Mouse (Mus musculus): ENCODE results near the gene RPS10-NUDT3. TPM values are rescaled to one million over a fixed set of nuclear protein-coding genes. Genes with fewer than 3 reads are reported as not detected.

RPS10-NUDT3 gene
- polyA plus RNA-seq, 1 experiment from 2014 or later = not detected

GRCm38 (mm10) chr17:27559596-27559995, 75.4 kb downstream of the RPS10-NUDT3 start:
- Histone ChIP-seq H3K4me3 (ENCODE audit: low read depth, low read length) (no peak overlapping the region), H3K27me3 (ENCODE audit: insufficient read depth, low read length) (no peaks in the 10 kb centered on the region), H3K36me3 (replicated peaks; ENCODE audit: insufficient read depth, low read length) (peaks cover 22% of the 10 kb centered on the region), H3K4me2 (ENCODE audit: low read depth, low read length) (peak overlapping the region; percentile 96; the same call in 1 of the 2 replicates), H3K4me1 (ENCODE audit: insufficient read depth) (peaks cover 41% of the 10 kb centered on the region), H3K27ac (ENCODE audit: low read depth) (no peak overlapping the region), H3K9ac (replicated peaks) (peak overlapping the region; percentile 90; the same call in 1 of the 2 replicates), H3K9me3 (ENCODE audit: low read length) (no peaks in the 10 kb centered on the region)
- ATAC-seq (no peak), DNase-seq (no peak)
- TF ChIP-seq CTCF (IDR thresholded peaks at IDR 0.05; ENCODE audit: low read depth) = no peak
- TF ChIP-seq EP300 (IDR thresholded peaks at IDR 0.05; ENCODE audit: low read depth) = no peak
- WGBS (ENCODE audit: insufficient replicate concordance) = 55% methylated on average over 10 of the region's 12 CpGs

- Histone ChIP-seq H3K27ac (ENCODE audit: low read depth) (no peak overlapping the region), H3K36me3 (replicated peaks; ENCODE audit: insufficient read depth, low read length) (peaks cover 22% of the 10 kb centered on the region), H3K9ac (replicated peaks) (peak overlapping the region; percentile 90), H3K9me3 (ENCODE audit: low read length) (no peaks in the 10 kb centered on the region), H3K4me1 (ENCODE audit: insufficient read depth) (peaks cover 39% of the 10 kb centered on the region), H3K4me2 (ENCODE audit: low read depth, low read length) (peak overlapping the region; percentile 96), H3K27me3 (ENCODE audit: insufficient read depth, low read length) (no peaks in the 10 kb centered on the region), H3K4me3 (ENCODE audit: low read depth, low read length) (peak overlapping the region; percentile 78)
- WGBS (ENCODE audit: insufficient replicate concordance) = 12% methylated on average over 5 of the region's 5 CpGs
- ATAC-seq = no peak
- DNase-seq = no peak
- no peak for TF ChIP-seq EP300 (IDR thresholded peaks at IDR 0.05; ENCODE audit: low read depth)
Observed at GRCm38 (mm10) chr17:27558845-27559244, 76.2 kb downstream of the RPS10-NUDT3 start.

- no peak for ATAC-seq
Observed at GRCm38 (mm10) chr17:27557927-27558661, 76.9 kb downstream of the RPS10-NUDT3 start.

GRCm38 (mm10) chr17:27557181-27557926, 77.7 kb downstream of the RPS10-NUDT3 start:
- Histone ChIP-seq H3K27ac (ENCODE audit: low read depth) (peak overlapping the region; percentile 97), H3K9ac (replicated peaks) (peak overlapping the region; percentile 90), H3K4me1 (ENCODE audit: insufficient read depth) (peaks cover 49% of the 10 kb centered on the region), H3K9me3 (ENCODE audit: low read length) (no peaks in the 10 kb centered on the region), H3K4me3 (ENCODE audit: low read depth, low read length) (peak overlapping the region; percentile 78), H3K4me2 (ENCODE audit: low read depth, low read length) (peak overlapping the region; percentile 96), H3K36me3 (replicated peaks; ENCODE audit: insufficient read depth, low read length) (peaks cover 22% of the 10 kb centered on the region), H3K27me3 (ENCODE audit: insufficient read depth, low read length) (no peaks in the 10 kb centered on the region)
- TF ChIP-seq CTCF (IDR thresholded peaks at IDR 0.05; ENCODE audit: low read depth) (peak; percentile 28; the same call in 1 of the 2 replicates), EP300 (IDR thresholded peaks at IDR 0.05; ENCODE audit: low read depth) (no peak)
- 2% methylated on average over 43 of the region's 75 CpGs for WGBS (ENCODE audit: insufficient replicate concordance)
- DNase-seq (peak; percentile 77), ATAC-seq (peak; percentile 9)

More at GRCm38 (mm10) chr17:27557927-27558661, 76.9 kb downstream of the RPS10-NUDT3 start:
- no peak for DNase-seq
- Histone ChIP-seq H3K9me3 (ENCODE audit: low read length) (no peaks in the 10 kb centered on the region), H3K4me3 (ENCODE audit: low read depth, low read length) (peak overlapping the region; percentile 78), H3K27me3 (ENCODE audit: insufficient read depth, low read length) (no peaks in the 10 kb centered on the region), H3K4me2 (ENCODE audit: low read depth, low read length) (peak overlapping the region; percentile 96), H3K27ac (ENCODE audit: low read depth) (0 out of 2 replicates have a peak overlapping the region, but pooled peaks have one; percentile 25), H3K9ac (replicated peaks) (peak overlapping the region; percentile 90), H3K36me3 (replicated peaks; ENCODE audit: insufficient read depth, low read length) (peaks cover 22% of the 10 kb centered on the region), H3K4me1 (ENCODE audit: insufficient read depth) (peaks cover 42% of the 10 kb centered on the region)
- 7% methylated on average over 14 of the region's 14 CpGs for WGBS (ENCODE audit: insufficient replicate concordance)
- TF ChIP-seq CTCF (IDR thresholded peaks at IDR 0.05; ENCODE audit: low read depth) (no peak), EP300 (IDR thresholded peaks at IDR 0.05; ENCODE audit: low read depth) (no peak)

GRCm38 (mm10) chr17:27556315-27557011, 78.6 kb downstream of the RPS10-NUDT3 start, which contains the start of gene Hmga1:
Hmga1 (plus strand) TSS chr17:27556497.
- Histone ChIP-seq H3K4me2 (ENCODE audit: low read depth, low read length) (peak within 1 kb of the TSS; percentile 96), H3K9me3 (ENCODE audit: low read length) (no peaks in the 10 kb centered on the region), H3K4me3 (ENCODE audit: low read depth, low read length) (peak within 1 kb of the TSS; percentile 78), H3K9ac (replicated peaks) (peak within 1 kb of the TSS; percentile 90), H3K27ac (ENCODE audit: low read depth) (peak within 1 kb of the TSS; percentile 97), H3K36me3 (replicated peaks; ENCODE audit: insufficient read depth, low read length) (peaks cover 14% of the 10 kb centered on the region), H3K4me1 (ENCODE audit: insufficient read depth) (peaks cover 53% of the 10 kb centered on the region), H3K27me3 (ENCODE audit: insufficient read depth, low read length) (no peaks in the 10 kb centered on the region)
- TF ChIP-seq EP300 (IDR thresholded peaks at IDR 0.05; ENCODE audit: low read depth) (no peak), CTCF (IDR thresholded peaks at IDR 0.05; ENCODE audit: low read depth) (no peak)
- ATAC-seq = peak; percentile 74
- WGBS (ENCODE audit: insufficient replicate concordance) = under 1% methylated on average over 67 of the region's 79 CpGs
- DNase-seq = peak; percentile 93

All from liver, postnatal 0 days (tissue).